Mouse (Mus musculus): ENCODE data around the gene Zfp105. TPM values are rescaled to one million over a fixed set of nuclear protein-coding genes. Genes with fewer than 3 reads are reported as not detected.

The Zfp105 gene
- polyA plus RNA-seq (2015; fragmentation: Nextera tagmentation; extraction: Ambion mirVana) = 20.8 and 23.1 TPM in 2 replicates

- peak within 1 kb of the TSS; percentile 66 for H3K4me3 ChIP-seq (replicated peaks; ENCODE audit: low read length)
- H3K9ac ChIP-seq (replicated peaks; ENCODE audit: low read depth, low read length) = peak within 1 kb of the TSS; percentile 88
- peaks cover 5% of the 10 kb centered on the region for H3K4me1 ChIP-seq (replicated peaks; ENCODE audit: control insufficient read depth, insufficient read depth, low read length)
- peak within 1 kb of the TSS; percentile 69; the same call in 1 of the 2 replicates for H3K27ac ChIP-seq (ENCODE audit: low read length)
- ATAC-seq = peak; percentile 99
- peaks cover 30% of the 10 kb centered on the region for H3K36me3 ChIP-seq (ENCODE audit: control insufficient read depth, insufficient read depth)
- no peaks in the 10 kb centered on the region for H3K9me3 ChIP-seq (ENCODE audit: control insufficient read depth, low read length)
- peak within 1 kb of the TSS; percentile 60 for H3K4me2 ChIP-seq (ENCODE audit: low read length)
- under 1% methylated on average over 43 of the region's 43 CpGs for WGBS
- H3K27me3 ChIP-seq (replicated peaks; ENCODE audit: control insufficient read depth, insufficient read depth, low read length) = no peaks in the 10 kb centered on the region
Observed at GRCm38 (mm10) chr9:122922936-122923381, at the start of gene Zfp105. Zfp105 (plus strand) TSS chr9:122923072.

GRCm38 (mm10) chr9:122874653-122875052 lies 48.2 kb upstream of the Zfp105 start:
- 65% methylated on average over 1 of the region's 1 CpGs for WGBS
- Histone ChIP-seq H3K36me3 (ENCODE audit: control insufficient read depth, insufficient read depth) (no peaks in the 10 kb centered on the region), H3K9ac (replicated peaks; ENCODE audit: low read depth, low read length) (no peak overlapping the region), H3K27ac (ENCODE audit: low read length) (no peak overlapping the region), H3K4me3 (replicated peaks; ENCODE audit: low read length) (no peak overlapping the region), H3K9me3 (ENCODE audit: control insufficient read depth, low read length) (no peaks in the 10 kb centered on the region), H3K4me1 (replicated peaks; ENCODE audit: control insufficient read depth, insufficient read depth, low read length) (no peaks in the 10 kb centered on the region), H3K27me3 (replicated peaks; ENCODE audit: control insufficient read depth, insufficient read depth, low read length) (no peaks in the 10 kb centered on the region), H3K4me2 (ENCODE audit: low read length) (no peak overlapping the region)
- ATAC-seq = no peak

- Histone ChIP-seq H3K4me1 (replicated peaks; ENCODE audit: control insufficient read depth, insufficient read depth, low read length) (no peaks in the 10 kb centered on the region), H3K27me3 (replicated peaks; ENCODE audit: control insufficient read depth, insufficient read depth, low read length) (no peaks in the 10 kb centered on the region), H3K4me3 (replicated peaks; ENCODE audit: low read length) (no peak overlapping the region), H3K36me3 (ENCODE audit: control insufficient read depth, insufficient read depth) (no peaks in the 10 kb centered on the region), H3K9me3 (ENCODE audit: control insufficient read depth, low read length) (no peaks in the 10 kb centered on the region), H3K4me2 (ENCODE audit: low read length) (no peak overlapping the region), H3K27ac (ENCODE audit: low read length) (no peak overlapping the region), H3K9ac (replicated peaks; ENCODE audit: low read depth, low read length) (no peak overlapping the region)
- no peak for ATAC-seq
- 94% methylated on average over 2 of the region's 2 CpGs for WGBS
Observed at GRCm38 (mm10) chr9:122875145-122875544, 47.7 kb upstream of the Zfp105 start.

GRCm38 (mm10) chr9:122885385-122885784 lies 37.5 kb upstream of the Zfp105 start, which contains the start of gene Zkscan7:
Zkscan7 (plus strand) TSS chr9:122885685.
- no peak for ATAC-seq
- H3K27ac ChIP-seq (ENCODE audit: low read length) = no peak within 1 kb of the TSS; the same call in 1 of the 2 replicates
- WGBS = 82% methylated on average over 3 of the region's 3 CpGs
- H3K4me2 ChIP-seq (ENCODE audit: low read length) = peak within 1 kb of the TSS; percentile 83
- no peaks in the 10 kb centered on the region for H3K36me3 ChIP-seq (ENCODE audit: control insufficient read depth, insufficient read depth)
- H3K9me3 ChIP-seq (ENCODE audit: control insufficient read depth, low read length) = no peaks in the 10 kb centered on the region
- peak within 1 kb of the TSS; percentile 83 for H3K4me3 ChIP-seq (replicated peaks; ENCODE audit: low read length)
- no peaks in the 10 kb centered on the region for H3K27me3 ChIP-seq (replicated peaks; ENCODE audit: control insufficient read depth, insufficient read depth, low read length)
- peak within 1 kb of the TSS; percentile 86; the same call in 1 of the 2 replicates for H3K9ac ChIP-seq (replicated peaks; ENCODE audit: low read depth, low read length)
- H3K4me1 ChIP-seq (replicated peaks; ENCODE audit: control insufficient read depth, insufficient read depth, low read length) = peaks cover 9% of the 10 kb centered on the region

GRCm38 (mm10) chr9:122886372-122887179 lies 36.3 kb upstream of the Zfp105 start:
- H3K4me1 ChIP-seq (replicated peaks; ENCODE audit: control insufficient read depth, insufficient read depth, low read length) = peaks cover 9% of the 10 kb centered on the region
- no peaks in the 10 kb centered on the region for H3K27me3 ChIP-seq (replicated peaks; ENCODE audit: control insufficient read depth, insufficient read depth, low read length)
- H3K9me3 ChIP-seq (ENCODE audit: control insufficient read depth, low read length) = no peaks in the 10 kb centered on the region
- H3K36me3 ChIP-seq (ENCODE audit: control insufficient read depth, insufficient read depth) = peaks cover 4% of the 10 kb centered on the region; the same call in 1 of the 2 replicates
- H3K4me2 ChIP-seq (ENCODE audit: low read length) = peak overlapping the region; percentile 83
- 6% methylated on average over 54 of the region's 54 CpGs for WGBS
- ATAC-seq = peak; percentile 95
- peak overlapping the region; percentile 86 for H3K9ac ChIP-seq (replicated peaks; ENCODE audit: low read depth, low read length)
- peak overlapping the region; percentile 83 for H3K4me3 ChIP-seq (replicated peaks; ENCODE audit: low read length)
- peak overlapping the region; percentile 39 for H3K27ac ChIP-seq (ENCODE audit: low read length)

- no peak overlapping the region for H3K4me3 ChIP-seq (replicated peaks; ENCODE audit: low read length)
- no peak overlapping the region for H3K9ac ChIP-seq (replicated peaks; ENCODE audit: low read depth, low read length)
- WGBS = 97% methylated on average over 2 of the region's 2 CpGs
- no peak overlapping the region for H3K27ac ChIP-seq (ENCODE audit: low read length)
- peaks cover under 1% of the 10 kb centered on the region; the same call in 1 of the 2 replicates for H3K9me3 ChIP-seq (ENCODE audit: control insufficient read depth, low read length)
- no peak overlapping the region for H3K4me2 ChIP-seq (ENCODE audit: low read length)
- peaks cover 6% of the 10 kb centered on the region for H3K4me1 ChIP-seq (replicated peaks; ENCODE audit: control insufficient read depth, insufficient read depth, low read length)
- no peak for ATAC-seq
- no peaks in the 10 kb centered on the region for H3K27me3 ChIP-seq (replicated peaks; ENCODE audit: control insufficient read depth, insufficient read depth, low read length)
- peaks cover 1% of the 10 kb centered on the region for H3K36me3 ChIP-seq (ENCODE audit: control insufficient read depth, insufficient read depth)
Observed at GRCm38 (mm10) chr9:122901047-122901446, 21.8 kb upstream of the Zfp105 start.

GRCm38 (mm10) chr9:122902717-122903535 lies 19.9 kb upstream of the Zfp105 start:
- Histone ChIP-seq H3K4me1 (replicated peaks; ENCODE audit: control insufficient read depth, insufficient read depth, low read length) (peaks cover 6% of the 10 kb centered on the region), H3K9me3 (ENCODE audit: control insufficient read depth, low read length) (no peaks in the 10 kb centered on the region), H3K9ac (replicated peaks; ENCODE audit: low read depth, low read length) (peak overlapping the region; percentile 71), H3K27ac (ENCODE audit: low read length) (no peak overlapping the region; the same call in 1 of the 2 replicates), H3K4me3 (replicated peaks; ENCODE audit: low read length) (peak overlapping the region; percentile 49), H3K4me2 (ENCODE audit: low read length) (peak overlapping the region; percentile 72), H3K36me3 (ENCODE audit: control insufficient read depth, insufficient read depth) (peaks cover 6% of the 10 kb centered on the region; the same call in 1 of the 2 replicates), H3K27me3 (replicated peaks; ENCODE audit: control insufficient read depth, insufficient read depth, low read length) (no peaks in the 10 kb centered on the region)
- WGBS = 12% methylated on average over 32 of the region's 32 CpGs
- peak; percentile 98 for ATAC-seq

GRCm38 (mm10) chr9:122922436-122922835 lies 436 bp upstream of the Zfp105 start:
- WGBS = 20% methylated on average over 3 of the region's 3 CpGs
- Histone ChIP-seq H3K4me2 (ENCODE audit: low read length) (peak overlapping the region; percentile 60), H3K27me3 (replicated peaks; ENCODE audit: control insufficient read depth, insufficient read depth, low read length) (no peaks in the 10 kb centered on the region), H3K4me3 (replicated peaks; ENCODE audit: low read length) (peak overlapping the region; percentile 66), H3K9ac (replicated peaks; ENCODE audit: low read depth, low read length) (peak overlapping the region; percentile 88), H3K4me1 (replicated peaks; ENCODE audit: control insufficient read depth, insufficient read depth, low read length) (peaks cover 5% of the 10 kb centered on the region), H3K36me3 (ENCODE audit: control insufficient read depth, insufficient read depth) (peaks cover 25% of the 10 kb centered on the region), H3K27ac (ENCODE audit: low read length) (no peak overlapping the region), H3K9me3 (ENCODE audit: control insufficient read depth, low read length) (no peaks in the 10 kb centered on the region)
- ATAC-seq = peak; percentile 22

- Histone ChIP-seq H3K27ac (ENCODE audit: low read length) (no peak overlapping the region), H3K9me3 (ENCODE audit: control insufficient read depth, low read length) (0 out of 2 replicates have a peak, but pooled peaks cover 2% of the 10 kb centered on the region), H3K4me1 (replicated peaks; ENCODE audit: control insufficient read depth, insufficient read depth, low read length) (peaks cover under 1% of the 10 kb centered on the region), H3K27me3 (replicated peaks; ENCODE audit: control insufficient read depth, insufficient read depth, low read length) (no peaks in the 10 kb centered on the region), H3K9ac (replicated peaks; ENCODE audit: low read depth, low read length) (no peak overlapping the region), H3K36me3 (ENCODE audit: control insufficient read depth, insufficient read depth) (peaks cover 65% of the 10 kb centered on the region), H3K4me2 (ENCODE audit: low read length) (no peak overlapping the region), H3K4me3 (replicated peaks; ENCODE audit: low read length) (no peak overlapping the region)
- ATAC-seq = no peak
- WGBS = 97% methylated on average over 3 of the region's 3 CpGs
Observed at GRCm38 (mm10) chr9:122928915-122929314, 6.0 kb downstream of the Zfp105 start.

Data from forebrain, embryonic 16.5 days (tissue).